Mouse (Mus musculus) forebrain, embryonic 16.5 days (tissue): ENCODE data around the gene Tmprss11a. TPM values are rescaled to one million over a fixed set of nuclear protein-coding genes. Genes with fewer than 3 reads are reported as not detected.

Experiments used
- ATAC-seq: fragments of 200-750 bp; cut with Nextera tagmentation; 2 replicates; pipeline ENCODE4 v1.8.0; 2017; ENCODE audit warnings: mild to moderate bottlenecking, moderate library complexity
- H3K27ac ChIP-seq: fragments of 300-500 bp; sonication (generic); 2 replicates; pipeline ENCODE4 v1.5.1; 2014; ENCODE audit warnings: low read length, control low read depth
- H3K27me3 ChIP-seq: fragments of 300-500 bp; sonication (generic); replicated peaks from 2 replicates; pipeline ENCODE4 v1.6.1; 2014; ENCODE audit warnings: low read length; ENCODE audit not compliant: control insufficient read depth, insufficient read depth
- H3K36me3 ChIP-seq: fragments of 300-500 bp; sonication (generic); 2 replicates; pipeline ENCODE4 v1.6.1; 2014; ENCODE audit not compliant: control insufficient read depth, insufficient read depth
- H3K4me1 ChIP-seq: fragments of 300-500 bp; sonication (generic); replicated peaks from 2 replicates; pipeline ENCODE4 v1.6.1; 2014; ENCODE audit warnings: low read length; ENCODE audit not compliant: control insufficient read depth, insufficient read depth
- H3K4me2 ChIP-seq: fragments of 300-500 bp; sonication (generic); 2 replicates; pipeline ENCODE4 v1.6.1; 2014; ENCODE audit warnings: mild to moderate bottlenecking, low read length, control low read depth
- H3K4me3 ChIP-seq: fragments of 300-500 bp; sonication (generic); replicated peaks from 2 replicates; pipeline ENCODE4 v1.5.1; 2014; ENCODE audit warnings: mild to moderate bottlenecking, low read length, control low read depth
- H3K9ac ChIP-seq: fragments of 300-500 bp; sonication (generic); replicated peaks from 2 replicates; pipeline ENCODE4 v1.6.1; 2014; ENCODE audit warnings: low read depth, low read length, control low read depth
- H3K9me3 ChIP-seq: fragments of 300-500 bp; sonication (generic); 2 replicates; pipeline ENCODE4 v1.6.1; 2016; ENCODE audit warnings: low read length; ENCODE audit not compliant: control insufficient read depth
- WGBS: fragments of 180-500 bp; shearing (Covaris S2); extraction: QIAGEN DNeasy Blood & Tissue Kit; methylation state at CpG from one replicate; pipeline ENCODE4 v1.1.7; 2014; 5-methylcytosine and 5-hydroxymethylcytosine counted together
- polyA plus RNA-seq: library from polyadenylated mRNA; unstranded; fragments of >200 nt; fragmentation: Nextera tagmentation; extraction: Ambion mirVana; gene quantifications from 2 replicates; pipeline ENCODE4 v1.2.1, GENCODE M21; 2015

Gene Tmprss11a
- not detected in 2 replicates for polyA plus RNA-seq

GRCm38 (mm10) chr5:86468890-86469289 lies at the start of gene Tmprss11a:
TSS of gene Tmprss11a (minus strand) at chr5:86468990.
- no peaks in the 10 kb centered on the region for H3K4me1 ChIP-seq
- no peaks in the 10 kb centered on the region for H3K36me3 ChIP-seq
- no peaks in the 10 kb centered on the region for H3K9me3 ChIP-seq
- 83% methylated on average over 4 of the region's 4 CpGs for WGBS
- no peak within 1 kb of the TSS for H3K4me2 ChIP-seq
- no peak within 1 kb of the TSS for H3K4me3 ChIP-seq
- H3K27me3 ChIP-seq: no peaks in the 10 kb centered on the region
- H3K9ac ChIP-seq: no peak within 1 kb of the TSS
- no peak for ATAC-seq
- H3K27ac ChIP-seq: no peak within 1 kb of the TSS

GRCm38 (mm10) chr5:86518500-86518899 lies 49.7 kb upstream of the Tmprss11a start, which contains the start of gene Tmprss11g:
TSS of gene Tmprss11g (minus strand) at chr5:86518600.
- H3K9ac ChIP-seq: no peak within 1 kb of the TSS
- WGBS: 87% methylated on average over 9 of the region's 9 CpGs
- H3K27me3 ChIP-seq: no peaks in the 10 kb centered on the region
- no peaks in the 10 kb centered on the region for H3K4me1 ChIP-seq
- H3K4me3 ChIP-seq: no peak within 1 kb of the TSS
- no peak within 1 kb of the TSS for H3K4me2 ChIP-seq
- H3K27ac ChIP-seq: no peak within 1 kb of the TSS
- ATAC-seq: no peak
- no peaks in the 10 kb centered on the region for H3K36me3 ChIP-seq
- H3K9me3 ChIP-seq: no peaks in the 10 kb centered on the region

DNA sequence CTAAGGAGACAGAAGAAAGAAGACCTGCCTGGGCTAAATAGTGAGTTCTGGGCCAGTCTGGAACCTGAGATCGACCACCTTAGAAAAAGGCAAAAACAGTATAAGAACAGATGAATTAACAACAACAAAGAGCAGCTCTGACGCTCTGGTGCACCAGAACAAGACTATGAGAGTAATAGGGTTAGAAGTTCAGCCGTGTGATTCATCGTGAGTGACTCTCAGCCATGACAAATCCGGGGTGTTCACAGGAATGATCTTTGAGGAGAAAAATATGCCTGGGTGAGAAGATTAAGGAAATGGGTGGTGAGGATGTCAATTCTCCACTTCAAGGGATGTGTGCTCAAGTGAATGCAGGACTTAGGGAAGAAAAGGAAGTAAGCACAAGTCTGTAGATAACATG lies 42.7 kb upstream of the Tmprss11a start:
- no peaks in the 10 kb centered on the region for H3K27me3 ChIP-seq
- no peak overlapping the region for H3K4me2 ChIP-seq
- ATAC-seq: no peak
- WGBS: 29% methylated on average over 5 of the region's 5 CpGs
- H3K9ac ChIP-seq: no peak overlapping the region
- no peaks in the 10 kb centered on the region for H3K36me3 ChIP-seq
- H3K4me3 ChIP-seq: no peak overlapping the region
- H3K9me3 ChIP-seq: no peaks in the 10 kb centered on the region
- H3K27ac ChIP-seq: no peak overlapping the region
- no peaks in the 10 kb centered on the region for H3K4me1 ChIP-seq

DNA sequence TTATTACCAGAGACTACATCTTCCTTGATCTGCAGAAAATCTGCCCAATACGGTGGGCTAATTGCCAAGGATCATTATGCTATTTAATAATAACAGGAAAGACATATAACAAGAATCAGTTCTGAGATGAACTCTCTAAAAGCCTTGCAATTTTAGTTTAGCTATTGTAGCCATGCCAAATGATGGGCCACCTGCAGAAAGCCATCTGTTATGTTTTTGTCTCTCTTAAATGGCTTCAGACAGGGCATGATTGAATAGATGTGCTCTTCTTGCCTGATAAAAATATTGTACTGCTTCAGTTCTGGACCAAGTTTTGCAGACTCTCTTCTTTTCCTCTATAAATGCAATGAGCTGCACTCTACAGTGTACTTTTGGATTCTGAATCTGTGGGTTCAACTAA lies 24.7 kb upstream of the Tmprss11a start:
- ATAC-seq: no peak
- no peak overlapping the region for H3K9ac ChIP-seq
- H3K4me2 ChIP-seq: no peak overlapping the region
- H3K4me3 ChIP-seq: no peak overlapping the region
- H3K4me1 ChIP-seq: no peaks in the 10 kb centered on the region
- H3K9me3 ChIP-seq: no peaks in the 10 kb centered on the region
- no peaks in the 10 kb centered on the region for H3K36me3 ChIP-seq
- no peak overlapping the region for H3K27ac ChIP-seq
- WGBS: 90% methylated on average over 1 of the region's 1 CpGs
- H3K27me3 ChIP-seq: no peaks in the 10 kb centered on the region

DNA sequence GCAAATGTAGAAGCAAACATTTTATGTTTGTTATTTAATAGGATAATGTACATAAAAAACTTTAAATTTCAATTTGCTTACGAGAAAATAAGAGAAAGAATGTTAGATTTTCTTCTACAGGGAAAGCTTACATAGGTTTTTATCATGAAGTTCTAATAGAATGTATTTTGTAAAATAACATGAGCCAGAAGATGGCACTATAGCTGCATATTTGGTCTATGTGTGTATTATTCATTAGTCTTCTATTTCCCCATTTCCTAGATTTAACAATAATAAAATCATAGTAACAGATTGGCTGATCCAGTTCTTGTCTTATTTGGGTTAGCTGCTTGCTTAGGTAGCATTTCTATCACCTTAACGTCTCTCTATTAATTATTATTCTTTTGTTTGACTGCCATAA lies 13.8 kb upstream of the Tmprss11a start:
- no peak overlapping the region for H3K4me2 ChIP-seq
- no peak overlapping the region for H3K27ac ChIP-seq
- no peak overlapping the region for H3K9ac ChIP-seq
- H3K36me3 ChIP-seq: no peaks in the 10 kb centered on the region
- H3K27me3 ChIP-seq: no peaks in the 10 kb centered on the region
- ATAC-seq: no peak
- H3K4me3 ChIP-seq: no peak overlapping the region
- 75% methylated on average over 2 of the region's 2 CpGs for WGBS
- H3K4me1 ChIP-seq: no peaks in the 10 kb centered on the region
- no peaks in the 10 kb centered on the region for H3K9me3 ChIP-seq

GRCm38 (mm10) chr5:86482031-86482430 lies 13.2 kb upstream of the Tmprss11a start:
- H3K27ac ChIP-seq: no peak overlapping the region
- H3K9me3 ChIP-seq: no peaks in the 10 kb centered on the region
- no peak overlapping the region for H3K4me2 ChIP-seq
- no peak for ATAC-seq
- H3K4me3 ChIP-seq: no peak overlapping the region
- WGBS: 93% methylated on average over 1 of the region's 1 CpGs
- no peaks in the 10 kb centered on the region for H3K27me3 ChIP-seq
- no peaks in the 10 kb centered on the region for H3K4me1 ChIP-seq
- no peaks in the 10 kb centered on the region for H3K36me3 ChIP-seq
- H3K9ac ChIP-seq: no peak overlapping the region

DNA sequence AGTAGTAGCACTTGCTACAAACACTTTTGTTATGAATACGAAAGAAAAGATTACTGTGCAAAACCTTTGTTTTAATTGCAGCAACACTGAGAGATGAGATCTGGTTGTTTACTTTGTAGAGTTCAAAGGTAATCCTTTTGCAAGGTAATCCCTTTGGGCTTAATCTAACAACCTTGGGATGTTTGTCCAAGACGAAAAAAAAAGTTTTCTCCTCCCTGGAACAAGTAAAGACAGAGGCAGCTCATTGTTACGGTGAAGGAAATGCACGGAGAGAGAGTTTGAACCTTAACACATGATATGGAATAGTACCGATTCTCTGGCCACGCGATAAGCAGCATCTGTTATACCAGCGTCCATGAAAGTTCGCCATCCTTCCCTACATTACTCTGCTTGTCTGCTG lies 5.1 kb upstream of the Tmprss11a start:
- no peaks in the 10 kb centered on the region for H3K27me3 ChIP-seq
- no peaks in the 10 kb centered on the region for H3K9me3 ChIP-seq
- no peak for ATAC-seq
- no peak overlapping the region for H3K9ac ChIP-seq
- no peak overlapping the region for H3K4me3 ChIP-seq
- H3K4me1 ChIP-seq: no peaks in the 10 kb centered on the region
- WGBS: 86% methylated on average over 9 of the region's 9 CpGs
- H3K27ac ChIP-seq: no peak overlapping the region
- H3K4me2 ChIP-seq: no peak overlapping the region
- no peaks in the 10 kb centered on the region for H3K36me3 ChIP-seq

GRCm38 (mm10) chr5:86439306-86439705 lies 29.5 kb downstream of the Tmprss11a start:
- Histone ChIP-seq H3K27ac (no peak overlapping the region), H3K4me3 (no peak overlapping the region), H3K36me3 (no peaks in the 10 kb centered on the region), H3K9me3 (no peaks in the 10 kb centered on the region), H3K27me3 (no peaks in the 10 kb centered on the region), H3K9ac (no peak overlapping the region), H3K4me1 (no peaks in the 10 kb centered on the region), H3K4me2 (no peak overlapping the region)
- WGBS: 69% methylated on average over 2 of the region's 2 CpGs
- ATAC-seq: no peak

DNA sequence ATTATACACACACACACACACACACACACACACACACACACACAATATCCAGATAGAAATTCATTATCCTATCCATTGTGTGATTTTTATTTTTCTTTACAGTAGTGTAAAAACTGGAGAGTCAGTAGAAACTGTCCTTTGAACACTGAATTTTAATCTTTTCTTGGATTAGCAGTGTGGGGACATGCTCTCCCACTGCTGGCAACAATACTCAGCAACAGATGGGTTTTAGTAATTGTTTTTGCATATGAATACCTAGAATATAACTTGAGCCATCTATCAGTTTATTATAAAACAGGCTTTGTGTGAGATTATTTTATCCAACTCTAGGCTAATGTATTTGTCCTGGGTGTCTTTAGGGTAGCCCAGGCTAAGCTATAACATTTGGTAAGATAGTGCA lies 30.2 kb downstream of the Tmprss11a start:
- no peaks in the 10 kb centered on the region for H3K4me1 ChIP-seq
- no peak overlapping the region for H3K4me2 ChIP-seq
- H3K4me3 ChIP-seq: no peak overlapping the region
- no peak for ATAC-seq
- H3K9ac ChIP-seq: no peak overlapping the region
- H3K9me3 ChIP-seq: no peaks in the 10 kb centered on the region
- H3K36me3 ChIP-seq: no peaks in the 10 kb centered on the region
- H3K27ac ChIP-seq: no peak overlapping the region
- H3K27me3 ChIP-seq: no peaks in the 10 kb centered on the region

DNA sequence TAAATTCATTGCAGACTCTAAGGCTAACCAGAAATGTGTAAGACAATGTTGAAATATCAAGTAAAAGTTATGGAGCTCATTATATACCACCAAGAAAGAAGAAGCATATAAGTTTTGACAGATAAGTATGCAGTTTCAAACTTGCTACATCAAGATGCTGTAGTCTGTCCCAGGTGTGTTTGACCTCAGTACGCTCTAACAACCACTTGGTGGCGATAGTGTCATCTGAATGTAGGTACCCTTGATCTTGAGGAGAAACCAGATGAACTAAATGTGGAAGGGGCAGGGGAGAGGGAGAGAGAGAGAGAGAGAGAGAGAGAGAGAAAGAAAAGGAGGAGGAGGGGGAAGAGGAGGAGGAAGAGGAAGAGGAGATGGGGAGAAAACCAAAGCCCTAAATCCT lies 36.1 kb downstream of the Tmprss11a start:
- Histone ChIP-seq H3K27ac (no peak overlapping the region), H3K36me3 (no peaks in the 10 kb centered on the region), H3K4me2 (no peak overlapping the region), H3K4me3 (no peak overlapping the region), H3K27me3 (no peaks in the 10 kb centered on the region), H3K9me3 (no peaks in the 10 kb centered on the region), H3K4me1 (no peaks in the 10 kb centered on the region), H3K9ac (no peak overlapping the region)
- ATAC-seq: no peak
- 2% methylated on average over 2 of the region's 2 CpGs for WGBS
